Mouse (Mus musculus): ENCODE data around the gene Parvg. TPM values are rescaled to one million over a fixed set of nuclear protein-coding genes. Genes with fewer than 3 reads are reported as not detected.

The Parvg gene
- polyA plus RNA-seq, 1 experiment: 35.4 TPM

- H3K27ac ChIP-seq (ENCODE audit: control insufficient read depth, insufficient read depth, low read depth, low read length, poor library complexity): no peak overlapping the region
- WGBS: 34% methylated on average over 14 of the region's 14 CpGs
- H3K4me1 ChIP-seq (ENCODE audit: control insufficient read depth, insufficient read depth, low read length): peaks cover 2% of the 10 kb centered on the region; the same call in 1 of the 2 replicates
- TF ChIP-seq POLR2A (IDR thresholded peaks at IDR 0.05; ENCODE audit: borderline replicate concordance, control insufficient read depth, low read depth, low read length): no peak
- no peak for TF ChIP-seq CTCF (IDR thresholded peaks at IDR 0.05; ENCODE audit: control insufficient read depth, insufficient read depth, low read length)
- H3K4me3 ChIP-seq (replicated peaks; ENCODE audit: control insufficient read depth, low read depth, low read length): no peak overlapping the region
Measured at GRCm38 (mm10) chr15:84349915-84350738, 26.3 kb downstream of the Parvg start.

GRCm38 (mm10) chr15:84351342-84351741 is 27.5 kb downstream of the Parvg start:
- WGBS: 33% methylated on average over 7 of the region's 7 CpGs
- TF ChIP-seq POLR2A (IDR thresholded peaks at IDR 0.05; ENCODE audit: borderline replicate concordance, control insufficient read depth, low read depth, low read length) (no peak), CTCF (IDR thresholded peaks at IDR 0.05; ENCODE audit: control insufficient read depth, insufficient read depth, low read length) (no peak)
- peaks cover 7% of the 10 kb centered on the region for H3K4me1 ChIP-seq (ENCODE audit: control insufficient read depth, insufficient read depth, low read length)
- H3K27ac ChIP-seq (ENCODE audit: control insufficient read depth, insufficient read depth, low read depth, low read length, poor library complexity): no peak overlapping the region
- H3K4me3 ChIP-seq (replicated peaks; ENCODE audit: control insufficient read depth, low read depth, low read length): no peak overlapping the region

DNA sequence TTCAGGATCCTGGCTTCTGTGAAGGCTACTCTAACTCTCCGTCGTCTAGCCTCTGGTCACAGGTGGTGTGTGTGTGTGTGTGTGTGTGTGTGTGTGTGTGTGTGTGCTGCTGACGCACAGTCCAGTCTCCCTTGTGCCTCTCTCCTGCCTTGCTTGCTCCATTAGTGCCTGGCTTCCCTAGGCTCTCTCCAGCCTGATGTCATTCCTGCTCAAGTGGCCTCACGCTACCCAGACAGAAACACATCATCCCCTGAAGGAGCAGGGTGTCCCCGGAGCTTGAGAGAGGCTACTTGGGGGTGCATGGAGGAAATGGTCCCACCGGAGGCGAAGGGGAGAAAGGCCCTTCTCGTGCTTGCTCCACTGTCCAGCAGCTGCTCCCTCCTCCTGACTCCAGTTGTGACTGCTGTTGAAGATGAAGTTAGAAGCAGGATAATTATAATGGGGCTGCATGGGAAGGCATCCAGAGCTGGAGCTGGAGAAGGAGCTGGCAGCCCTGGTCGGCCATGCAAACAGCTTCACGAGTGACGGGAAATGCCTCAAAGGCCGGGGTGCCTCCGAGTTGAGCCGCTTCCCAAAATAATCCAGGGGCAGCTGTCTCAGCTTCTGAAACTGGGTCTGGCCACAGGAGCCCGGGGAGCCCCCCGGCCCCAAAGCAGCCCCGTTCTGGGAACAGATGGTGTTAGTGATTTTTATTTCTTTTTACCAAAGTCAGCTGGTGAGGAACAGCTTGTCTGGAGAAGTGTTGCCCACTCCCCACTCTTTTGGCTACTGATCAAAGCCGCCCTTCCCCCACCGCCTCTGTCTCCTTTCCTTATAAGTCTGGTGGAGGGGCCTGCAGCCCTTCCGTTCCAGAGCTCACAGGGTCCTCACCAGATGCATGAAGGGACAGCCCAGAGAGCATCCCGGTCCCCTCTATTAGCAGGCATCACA is 28.4 kb downstream of the Parvg start:
- WGBS: 81% methylated on average over 21 of the region's 21 CpGs
- H3K4me3 ChIP-seq (replicated peaks; ENCODE audit: control insufficient read depth, low read depth, low read length): no peak overlapping the region
- no peak overlapping the region for H3K27ac ChIP-seq (ENCODE audit: control insufficient read depth, insufficient read depth, low read depth, low read length, poor library complexity)
- no peak for TF ChIP-seq CTCF (IDR thresholded peaks at IDR 0.05; ENCODE audit: control insufficient read depth, insufficient read depth, low read length)
- no peak for TF ChIP-seq POLR2A (IDR thresholded peaks at IDR 0.05; ENCODE audit: borderline replicate concordance, control insufficient read depth, low read depth, low read length)
- H3K4me1 ChIP-seq (ENCODE audit: control insufficient read depth, insufficient read depth, low read length): peaks cover 7% of the 10 kb centered on the region

DNA sequence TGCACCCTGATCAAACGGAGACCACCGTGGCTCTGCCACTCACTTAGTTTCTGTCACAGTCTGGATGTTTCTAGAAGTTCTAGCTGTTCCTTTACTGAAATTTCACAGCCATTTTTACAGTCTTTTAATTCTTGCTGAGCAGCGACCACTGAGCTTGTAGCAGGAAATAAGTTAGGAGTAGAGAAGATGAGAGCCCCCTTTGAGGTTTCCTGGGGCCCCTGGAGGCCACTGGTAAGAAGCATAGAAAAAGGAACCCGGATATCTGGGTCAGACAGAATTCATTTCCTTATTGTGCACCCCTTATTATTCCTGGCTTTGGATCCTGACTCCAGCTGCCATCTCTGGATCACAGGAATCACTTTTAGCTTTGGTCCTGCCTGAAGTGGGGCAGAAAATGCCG is 31.3 kb downstream of the Parvg start:
- Histone ChIP-seq H3K4me3 (replicated peaks; ENCODE audit: control insufficient read depth, low read depth, low read length) (no peak overlapping the region), H3K4me1 (ENCODE audit: control insufficient read depth, insufficient read depth, low read length) (peaks cover 7% of the 10 kb centered on the region), H3K27ac (ENCODE audit: control insufficient read depth, insufficient read depth, low read depth, low read length, poor library complexity) (no peak overlapping the region)
- TF ChIP-seq POLR2A (IDR thresholded peaks at IDR 0.05; ENCODE audit: borderline replicate concordance, control insufficient read depth, low read depth, low read length) (no peak), CTCF (IDR thresholded peaks at IDR 0.05; ENCODE audit: control insufficient read depth, insufficient read depth, low read length) (no peak)
- 5% methylated on average over 5 of the region's 5 CpGs for WGBS

DNA sequence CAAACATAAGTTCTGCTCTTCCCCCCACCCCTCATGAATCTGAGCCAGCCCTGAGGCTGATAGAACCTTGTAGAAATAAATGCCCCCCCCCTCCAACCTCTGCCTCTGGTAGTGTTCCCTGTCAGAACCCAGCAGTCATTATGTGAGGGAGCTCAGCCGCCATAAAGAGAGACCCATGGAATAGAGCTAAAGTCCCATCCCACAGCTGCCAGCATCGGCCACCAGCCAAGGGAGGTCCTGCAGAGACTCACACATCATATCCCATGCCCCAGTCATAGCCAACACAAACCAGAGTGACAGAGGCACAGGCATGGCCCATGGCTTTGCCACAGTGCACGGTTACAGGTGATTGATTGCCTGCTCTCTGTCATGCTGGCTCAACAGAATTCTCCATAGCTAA is 40.9 kb downstream of the Parvg start:
- Histone ChIP-seq H3K4me1 (ENCODE audit: control insufficient read depth, insufficient read depth, low read length) (no peaks in the 10 kb centered on the region), H3K27ac (ENCODE audit: control insufficient read depth, insufficient read depth, low read depth, low read length, poor library complexity) (no peak overlapping the region), H3K4me3 (replicated peaks; ENCODE audit: control insufficient read depth, low read depth, low read length) (no peak overlapping the region)
- 73% methylated on average over 3 of the region's 3 CpGs for WGBS
- TF ChIP-seq CTCF (IDR thresholded peaks at IDR 0.05; ENCODE audit: control insufficient read depth, insufficient read depth, low read length) (no peak), POLR2A (IDR thresholded peaks at IDR 0.05; ENCODE audit: borderline replicate concordance, control insufficient read depth, low read depth, low read length) (no peak)

DNA sequence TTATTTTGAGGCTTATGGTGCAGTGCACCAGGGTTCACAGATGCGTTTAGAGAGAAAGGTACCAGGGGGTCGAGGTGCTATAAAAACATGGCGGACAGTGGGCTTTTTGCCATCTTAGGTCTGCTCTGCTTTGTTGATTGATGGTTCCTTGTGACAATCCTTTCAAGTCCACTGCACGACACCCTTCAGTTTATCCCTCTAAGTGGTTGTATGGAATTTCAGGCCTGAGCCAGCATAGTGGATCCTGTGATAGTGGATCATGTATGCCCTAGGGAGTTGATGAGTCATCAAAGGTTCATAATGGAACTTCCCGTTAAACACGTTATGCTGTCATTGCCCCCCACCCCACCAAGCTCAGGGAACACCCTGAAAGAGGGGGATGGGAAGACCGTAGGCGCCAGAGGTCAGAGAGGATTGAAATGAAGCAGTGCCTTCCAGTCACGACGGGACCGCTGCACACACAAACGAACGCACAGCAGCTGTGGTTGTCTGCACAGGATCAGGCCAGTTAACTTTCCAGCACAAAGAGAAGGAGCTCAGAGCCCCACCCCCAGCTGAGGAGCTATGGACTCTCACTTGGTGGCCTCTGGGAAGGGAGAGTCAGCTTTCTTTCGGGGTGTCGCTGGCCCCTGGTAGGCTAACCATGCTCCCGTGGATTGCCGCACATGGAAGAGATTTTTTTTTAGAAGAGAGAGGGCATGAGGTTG is 42.0 kb downstream of the Parvg start:
- no peak for TF ChIP-seq CTCF (IDR thresholded peaks at IDR 0.05; ENCODE audit: control insufficient read depth, insufficient read depth, low read length)
- no peak for TF ChIP-seq POLR2A (IDR thresholded peaks at IDR 0.05; ENCODE audit: borderline replicate concordance, control insufficient read depth, low read depth, low read length)
- WGBS: 87% methylated on average over 17 of the region's 17 CpGs
- Histone ChIP-seq H3K27ac (ENCODE audit: control insufficient read depth, insufficient read depth, low read depth, low read length, poor library complexity) (no peak overlapping the region), H3K4me3 (replicated peaks; ENCODE audit: control insufficient read depth, low read depth, low read length) (no peak overlapping the region), H3K4me1 (ENCODE audit: control insufficient read depth, insufficient read depth, low read length) (no peaks in the 10 kb centered on the region)

DNA sequence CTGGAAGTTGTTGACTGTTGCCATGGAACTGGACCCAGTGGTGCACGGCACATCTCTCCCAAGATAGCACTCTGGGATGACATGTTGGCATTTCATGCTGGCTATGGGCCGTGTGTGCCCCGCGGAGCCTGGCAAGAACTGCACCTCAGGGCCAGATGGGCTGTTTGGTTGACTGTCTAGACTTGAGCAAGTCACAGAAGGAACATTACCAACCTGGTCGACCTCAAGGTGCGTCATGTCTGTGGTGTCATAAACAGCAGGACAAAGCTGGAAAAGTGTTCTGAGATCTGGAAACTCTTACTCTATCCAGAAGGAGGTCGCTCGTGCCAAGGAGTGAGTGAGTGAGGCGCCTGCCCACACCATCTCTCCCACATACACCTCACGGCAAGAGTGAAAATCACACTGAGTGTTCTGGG is 42.8 kb downstream of the Parvg start:
- Histone ChIP-seq H3K4me3 (replicated peaks; ENCODE audit: control insufficient read depth, low read depth, low read length) (no peak overlapping the region), H3K4me1 (ENCODE audit: control insufficient read depth, insufficient read depth, low read length) (no peaks in the 10 kb centered on the region), H3K27ac (ENCODE audit: control insufficient read depth, insufficient read depth, low read depth, low read length, poor library complexity) (no peak overlapping the region)
- TF ChIP-seq CTCF (IDR thresholded peaks at IDR 0.05; ENCODE audit: control insufficient read depth, insufficient read depth, low read length) (no peak), POLR2A (IDR thresholded peaks at IDR 0.05; ENCODE audit: borderline replicate concordance, control insufficient read depth, low read depth, low read length) (no peak)
- 82% methylated on average over 10 of the region's 10 CpGs for WGBS

Data from bone marrow, adult 2 months (tissue).